Mouse (Mus musculus) MEL (cell line): ENCODE data around the gene Snx15. TPM values are rescaled to one million over a fixed set of nuclear protein-coding genes. Genes with fewer than 3 reads are reported as not detected.

Source experiments
- DNase-seq: peaks from one replicate; pipeline ENCODE4 v3.0.0; 2011; ENCODE audit warnings: low read depth, low spot score
- H3K27ac ChIP-seq: 2 replicates; pipeline ENCODE4 v1.5.1; 2012; ENCODE audit warnings: low read depth, mild to moderate bottlenecking, control low read depth, low read length, moderate library complexity; ENCODE audit not compliant: control insufficient read depth
- H3K27me3 ChIP-seq, 2 experiments: fragments of 150-350 bp in 1 of 2; sonication (generic) in 1 of 2; 2 replicates each; pipeline ENCODE4 v1.6.1; 2012; ENCODE audit warnings: low read length in 2 of 2, mild to moderate bottlenecking in 2 of 2, improper control_type of control experiment in 1 of 2, moderate library complexity in 1 of 2; ENCODE audit not compliant: insufficient read depth in 2 of 2, control insufficient read depth in 1 of 2
- H3K36me3 ChIP-seq, 2 experiments: 2 replicates each; pipeline ENCODE4 v1.6.1; 2012 to 2014; ENCODE audit warnings: low read length in 2 of 2, improper control_type of control experiment in 1 of 2, inconsistent platforms in 1 of 2, mild to moderate bottlenecking in 1 of 2; ENCODE audit not compliant: insufficient read depth in 2 of 2, control insufficient read depth in 1 of 2
- H3K4me1 ChIP-seq, 2 experiments: fragments of 150-350 bp in 1 of 2; sonication (generic) in 1 of 2; 2 replicates each; pipeline ENCODE4 v1.6.1; 2012; ENCODE audit warnings: low read length in 2 of 2, improper control_type of control experiment in 1 of 2, mild to moderate bottlenecking in 1 of 2; ENCODE audit not compliant: insufficient read depth in 2 of 2, control insufficient read depth in 1 of 2
- H3K4me3 ChIP-seq, 2 experiments: fragments of 150-350 bp in 1 of 2; sonication (generic) in 1 of 2; 2 replicates each; pipeline ENCODE4 v1.5.1; 2012; ENCODE audit warnings: low read depth in 2 of 2, low read length in 2 of 2, mild to moderate bottlenecking in 2 of 2, moderate library complexity in 2 of 2, control low read depth in 1 of 2, improper control_type of control experiment in 1 of 2; ENCODE audit not compliant: control insufficient read depth in 1 of 2, insufficient read depth in 1 of 2
- H3K79me2 ChIP-seq: 2 replicates; pipeline ENCODE4 v1.6.1; 2012; ENCODE audit warnings: mild to moderate bottlenecking, low read length, moderate library complexity; ENCODE audit not compliant: control insufficient read depth, poor library complexity, insufficient read depth
- H3K9ac ChIP-seq: 2 replicates; pipeline ENCODE4 v1.6.1; 2012; ENCODE audit warnings: low read depth, mild to moderate bottlenecking, control low read depth, low read length, moderate library complexity; ENCODE audit not compliant: control insufficient read depth, poor library complexity, severe bottlenecking
- H3K9me3 ChIP-seq: fragments of 150-350 bp; sonication (generic); replicated peaks from 2 replicates; pipeline ENCODE4 v1.6.1; 2012; ENCODE audit warnings: mild to moderate bottlenecking, low read length, improper control_type of control experiment, moderate library complexity; ENCODE audit not compliant: insufficient read depth
- BHLHE40 ChIP-seq: IDR thresholded peaks from 2 replicates; pipeline ENCODE4 v1.6.1; 2012; ENCODE audit warnings: low read depth, mild to moderate bottlenecking, inconsistent platforms, low read length, improper control_type of control experiment, borderline replicate concordance
- CHD1 ChIP-seq: IDR thresholded peaks from 2 replicates; pipeline ENCODE4 v1.6.1; 2012; ENCODE audit warnings: low read depth, mild to moderate bottlenecking, inconsistent platforms, low read length, improper control_type of control experiment
- CHD2 ChIP-seq: IDR thresholded peaks from 2 replicates; pipeline ENCODE4 v1.6.1; 2011; ENCODE audit warnings: low read length, improper control_type of control experiment
- CTCF ChIP-seq, 3 experiments: IDR thresholded peaks in 2 of 3; conservative IDR thresholded peaks in 1 of 3; 2 replicates each; pipeline ENCODE4 v1.5.1; 2011 to 2012; ENCODE audit warnings: low read length in 3 of 3, low read depth in 2 of 3, mild to moderate bottlenecking in 2 of 3, improper control_type of control experiment in 1 of 3, inconsistent platforms in 1 of 3, mixed read lengths in 1 of 3, moderate library complexity in 1 of 3; ENCODE audit not compliant: control insufficient read depth in 1 of 3, insufficient read depth in 1 of 3, poor library complexity in 1 of 3, severe bottlenecking in 1 of 3
- E2F4 ChIP-seq: IDR thresholded peaks from 2 replicates; pipeline ENCODE4 v1.6.1; 2011; ENCODE audit warnings: low read depth, low read length, improper control_type of control experiment, borderline replicate concordance
- ELF1 ChIP-seq: IDR thresholded peaks from 2 replicates; pipeline ENCODE4 v1.6.1; 2014; ENCODE audit warnings: low read depth, mild to moderate bottlenecking, inconsistent platforms, low read length, improper control_type of control experiment, moderate library complexity
- GABPA ChIP-seq: IDR thresholded peaks from 2 replicates; pipeline ENCODE4 v1.6.1; 2012; ENCODE audit warnings: low read depth, mild to moderate bottlenecking, inconsistent platforms, low read length, improper control_type of control experiment, moderate library complexity
- HCFC1 ChIP-seq: IDR thresholded peaks from 2 replicates; pipeline ENCODE4 v1.6.1; 2012; ENCODE audit warnings: low read depth, mild to moderate bottlenecking, inconsistent platforms, low read length, improper control_type of control experiment, moderate library complexity
- JUND ChIP-seq: IDR thresholded peaks from 2 replicates; pipeline ENCODE4 v1.6.1; 2011; ENCODE audit warnings: low read depth, mild to moderate bottlenecking, improper control_type of control experiment, low read length
- KAT2A ChIP-seq: conservative IDR thresholded peaks from 2 replicates; pipeline ENCODE4 v1.6.1; 2012; ENCODE audit warnings: low read depth, low read length, improper control_type of control experiment, inconsistent platforms
- MAFK ChIP-seq: IDR thresholded peaks from 2 replicates; pipeline ENCODE4 v1.6.1; 2011; ENCODE audit warnings: low read depth, mild to moderate bottlenecking, low read length, improper control_type of control experiment, borderline replicate concordance
- MAX ChIP-seq: IDR thresholded peaks from 2 replicates; pipeline ENCODE4 v1.6.1; 2011; ENCODE audit warnings: low read length, improper control_type of control experiment
- MXI1 ChIP-seq: IDR thresholded peaks from 2 replicates; pipeline ENCODE4 v1.6.1; 2011; ENCODE audit warnings: mild to moderate bottlenecking, low read depth, low read length, improper control_type of control experiment
- NELFE ChIP-seq: IDR thresholded peaks from 2 replicates; pipeline ENCODE4 v1.6.1; 2011; ENCODE audit warnings: low read depth, low read length, improper control_type of control experiment
- NRF1 ChIP-seq: IDR thresholded peaks from 2 replicates; pipeline ENCODE4 v1.6.1; 2014; ENCODE audit warnings: low read depth, mild to moderate bottlenecking, inconsistent platforms, low read length, improper control_type of control experiment, moderate library complexity; ENCODE audit not compliant: poor library complexity, insufficient read depth, severe bottlenecking
- POLR2A ChIP-seq, 2 experiments: IDR thresholded peaks; 2 replicates each; pipeline ENCODE4 v1.6.1; 2011 to 2012; ENCODE audit warnings: low read length in 2 of 2, mild to moderate bottlenecking in 2 of 2, control low read depth in 1 of 2, improper control_type of control experiment in 1 of 2, low read depth in 1 of 2, moderate library complexity in 1 of 2; ENCODE audit not compliant: control insufficient read depth in 1 of 2, insufficient read depth in 1 of 2, poor library complexity in 1 of 2
- POLR2AphosphoS2 ChIP-seq: IDR thresholded peaks from 2 replicates; pipeline ENCODE4 v1.6.1; 2011; ENCODE audit warnings: low read length, improper control_type of control experiment
- POLR2AphosphoS5 ChIP-seq: IDR thresholded peaks from 2 replicates; pipeline ENCODE4 v1.6.1; 2012; ENCODE audit warnings: low read depth, borderline replicate concordance, mild to moderate bottlenecking, inconsistent platforms, low read length, moderate library complexity, mixed read lengths
- SMC3 ChIP-seq: IDR thresholded peaks from 2 replicates; pipeline ENCODE4 v1.6.1; 2011; ENCODE audit warnings: low read depth, low read length, improper control_type of control experiment
- TAL1 ChIP-seq: IDR thresholded peaks from 2 replicates; pipeline ENCODE4 v1.6.1; 2012; ENCODE audit warnings: mild to moderate bottlenecking, inconsistent platforms, low read length, moderate library complexity, mixed read lengths
- TBP ChIP-seq: IDR thresholded peaks from 2 replicates; pipeline ENCODE4 v1.8.0; 2011; ENCODE audit warnings: low read depth, low read length, improper control_type of control experiment
- TCF12 ChIP-seq: IDR thresholded peaks from 2 replicates; pipeline ENCODE4 v1.6.1; 2014; ENCODE audit warnings: low read depth, mild to moderate bottlenecking, inconsistent platforms, low read length, improper control_type of control experiment, moderate library complexity
- UBTF ChIP-seq: IDR thresholded peaks from 2 replicates; pipeline ENCODE4 v1.6.1; 2012; ENCODE audit warnings: low read depth, mild to moderate bottlenecking, inconsistent platforms, low read length, improper control_type of control experiment, moderate library complexity, borderline replicate concordance; ENCODE audit not compliant: insufficient read depth
- USF1 ChIP-seq: IDR thresholded peaks from 2 replicates; pipeline ENCODE4 v1.6.1; 2014; ENCODE audit warnings: low read depth, mild to moderate bottlenecking, inconsistent platforms, low read length, improper control_type of control experiment, moderate library complexity
- USF2 ChIP-seq, 2 experiments: IDR thresholded peaks; 2 replicates each; pipeline ENCODE4 v1.6.1; 2011 to 2012; ENCODE audit warnings: improper control_type of control experiment in 2 of 2, low read length in 2 of 2, borderline replicate concordance in 1 of 2, inconsistent platforms in 1 of 2, low read depth in 1 of 2, mild to moderate bottlenecking in 1 of 2; ENCODE audit not compliant: insufficient read depth in 1 of 2
- ZNF384 ChIP-seq: IDR thresholded peaks from 2 replicates; pipeline ENCODE4 v1.6.1; 2012; ENCODE audit warnings: low read depth, mild to moderate bottlenecking, inconsistent platforms, low read length, improper control_type of control experiment
- polyA plus RNA-seq, 2 experiments: library from polyadenylated mRNA; stranded (reverse) in 1 of 2; unstranded in 1 of 2; fragments of >175 nt in 1 of 2; fragments of >200 nt in 1 of 2; gene quantifications; 2 replicates each; pipeline versions ENCODE4 v1.2.1 to v1.2.4; 2012; ENCODE audit warnings: low replicate concordance in 2 of 2, low read depth in 1 of 2; ENCODE audit not compliant: insufficient read length in 2 of 2, insufficient read depth in 1 of 2, missing spikeins in 1 of 2
- total RNA-seq: library from RNA; depleted of rRNA; stranded (reverse); fragments of 300-350 nt; gene quantifications from 2 replicates; pipeline ENCODE4 v1.2.3, GENCODE M21; 2012

The Snx15 gene
- total and polyA plus RNA-seq, 3 experiments = 20.4 to 35.3 TPM; not detected in 1

GRCm38 (mm10) chr19:6140374-6140677, 12.2 kb upstream of the Snx15 start:
- Histone ChIP-seq H3K9me3 (no peaks in the 10 kb centered on the region), H3K4me3 (peak overlapping the region; percentile 73 to 74), H3K4me1 (peaks cover 2 to 11% of the 10 kb centered on the region in 2 experiments; a peak in 3 of 4 replicates), H3K36me3 (peaks cover 2 to 7% of the 10 kb centered on the region in 2 experiments; a peak in 2 of 4 replicates), H3K27me3 (no peaks in the 10 kb centered on the region), H3K27ac (peak overlapping the region; percentile 93), H3K79me2 (peaks cover 5% of the 10 kb centered on the region; the same call in 1 of the 2 replicates), H3K9ac (peak overlapping the region; percentile 88)
- no peak for TF ChIP-seq JUND
- no peak for TF ChIP-seq NRF1
- no peak for TF ChIP-seq POLR2AphosphoS2
- TF ChIP-seq CHD1 = no peak
- TF ChIP-seq UBTF = no peak
- TF ChIP-seq CTCF (IDR thresholded peaks at IDR 0.05 in 2 of 3, conservative IDR thresholded peaks at IDR 0.05 in 1 of 3; ENCODE audit: control insufficient read depth in 1 of 3, insufficient read depth in 1 of 3, low read depth in 2 of 3, low read length in 3 of 3, poor library complexity in 1 of 3, severe bottlenecking in 1 of 3) = no peak
- no peak for TF ChIP-seq POLR2AphosphoS5
- no peak for TF ChIP-seq TAL1
- TF ChIP-seq MAFK = no peak
- no peak for TF ChIP-seq TCF12
- no peak for TF ChIP-seq USF2 (IDR thresholded peaks at IDR 0.05; ENCODE audit: borderline replicate concordance in 1 of 2, insufficient read depth in 1 of 2, low read depth in 1 of 2, low read length in 2 of 2)
- TF ChIP-seq ZNF384 = no peak
- no peak for TF ChIP-seq KAT2A
- no peak for TF ChIP-seq TBP
- TF ChIP-seq GABPA = no peak
- DNase-seq = no peak

GRCm38 (mm10) chr19:6139701-6140100, 11.6 kb upstream of the Snx15 start:
- no peak overlapping the region for H3K27ac ChIP-seq
- DNase-seq = no peak
- peaks cover 5% of the 10 kb centered on the region; the same call in 1 of the 2 replicates for H3K79me2 ChIP-seq
- no peaks in the 10 kb centered on the region for H3K9me3 ChIP-seq
- H3K27me3 ChIP-seq = no peaks in the 10 kb centered on the region
- 0 out of 4 replicates have a peak overlapping the region, but pooled peaks of 1 of the 2 experiments have one; percentile 74 for H3K4me3 ChIP-seq
- peaks cover 2 to 11% of the 10 kb centered on the region in 2 experiments; a peak in 3 of 4 replicates for H3K4me1 ChIP-seq
- H3K9ac ChIP-seq = no peak overlapping the region; the same call in 1 of the 2 replicates
- no peak for TF ChIP-seq NRF1
- no peak for TF ChIP-seq POLR2A (IDR thresholded peaks at IDR 0.05; ENCODE audit: control insufficient read depth in 1 of 2, insufficient read depth in 1 of 2, low read depth in 1 of 2, low read length in 2 of 2, poor library complexity in 1 of 2)
- no peak for TF ChIP-seq GABPA
- no peak for TF ChIP-seq ZNF384
- TF ChIP-seq SMC3 = no peak
- TF ChIP-seq POLR2AphosphoS5 = no peak
- no peak for TF ChIP-seq NELFE
- no peak for TF ChIP-seq E2F4
- TF ChIP-seq CTCF (IDR thresholded peaks at IDR 0.05 in 2 of 3, conservative IDR thresholded peaks at IDR 0.05 in 1 of 3; ENCODE audit: control insufficient read depth in 1 of 3, insufficient read depth in 1 of 3, low read depth in 2 of 3, low read length in 3 of 3, poor library complexity in 1 of 3, severe bottlenecking in 1 of 3) = no peak
- TF ChIP-seq TBP = no peak
- TF ChIP-seq TCF12 = no peak
- TF ChIP-seq MXI1 = no peak
- no peak for TF ChIP-seq CHD1
- TF ChIP-seq MAFK = no peak
- no peak for TF ChIP-seq MAX
- no peak for TF ChIP-seq BHLHE40
- no peak for TF ChIP-seq USF1
- no peak for TF ChIP-seq ELF1
- TF ChIP-seq CHD2 = no peak
- no peak for TF ChIP-seq HCFC1
- H3K36me3 ChIP-seq = peaks cover 2 to 7% of the 10 kb centered on the region in 2 experiments; a peak in 2 of 4 replicates
